Mouse (Mus musculus): ENCODE measurements at regions not wholly inside any gene's neighbourhood (a gene's known extent, or its start where the extent isn't known, plus 50 kb on each side); places are given as distances from the start of the nearest gene placed in this dataset.
"Not testable (repeated sequence)": the region's sequence is repeated elsewhere in the genome, so short reads cannot be mapped to it uniquely, and the experiment has no call there.

GRCm38 (mm10) chr16:19203681-19204080, 110.2 kb downstream of the Olfr164 start:
- intact Hi-C loops (cut with DNase I): no loop called here

GRCm38 (mm10) chr16:19200977-19201376, 112.9 kb downstream of the Olfr164 start:
- DNase-seq (ENCODE audit: extremely low spot score in 1 of 2, low spot score in 2 of 2): no peak
- intact Hi-C loops (cut with DNase I): no loop called here

More at GRCm38 (mm10) chr16:19203681-19204080, 110.2 kb downstream of the Olfr164 start:
- DNase-seq (ENCODE audit: extremely low spot score in 1 of 2, low spot score in 2 of 2): no peak

GRCm38 (mm10) chr16:19199724-19200544, 113.9 kb downstream of the Olfr164 start:
- no peak for DNase-seq (ENCODE audit: extremely low spot score in 1 of 2, low spot score in 2 of 2)
- intact Hi-C loops (cut with DNase I): loop anchor here (5.0 kb wide), 1 partner anchor 138 kb away; no protein-coding TSS in a partner anchor

GRCm38 (mm10) chr16:19198539-19199385, 115.1 kb downstream of the Olfr164 start:
- intact Hi-C loops (cut with DNase I): loop anchor here (5.0 kb wide), 1 partner anchor 136 kb away; no protein-coding TSS in a partner anchor
- no peak for DNase-seq (ENCODE audit: extremely low spot score in 1 of 2, low spot score in 2 of 2)

DNA sequence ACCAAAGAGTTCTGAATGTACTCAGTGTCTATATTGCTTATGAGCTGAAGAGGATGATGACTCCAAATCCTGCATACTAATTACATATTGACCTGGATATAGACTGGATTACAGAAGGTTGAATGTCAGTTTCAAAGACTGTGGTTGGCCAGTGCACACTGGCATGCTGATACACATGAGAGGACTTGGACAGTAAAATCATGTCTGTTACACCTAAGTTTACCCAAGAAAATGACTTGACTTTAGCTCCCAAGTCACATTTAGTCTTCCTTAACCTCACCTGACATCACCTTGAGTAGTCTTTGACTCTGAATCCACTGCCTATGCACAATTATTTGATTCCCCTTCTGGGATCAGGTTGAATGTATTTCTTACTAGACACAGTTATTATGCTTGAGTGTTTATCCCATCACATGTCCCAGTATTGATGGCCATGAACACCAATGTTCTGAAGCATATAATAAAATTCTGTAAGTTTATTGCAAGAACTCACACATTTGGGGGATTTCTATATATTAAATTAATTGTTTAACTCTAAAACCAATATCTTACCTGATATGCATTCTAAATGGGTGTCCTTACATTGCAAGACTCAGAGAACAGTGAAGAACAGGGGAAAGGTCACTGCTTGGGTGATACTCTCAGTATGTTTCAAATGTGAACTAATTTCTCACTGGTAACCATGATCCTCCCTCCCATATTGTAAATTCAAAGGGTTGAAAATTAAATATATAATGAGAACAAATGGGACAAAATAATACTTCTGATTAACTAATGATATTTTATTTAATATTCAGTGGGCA, 116.0 kb downstream of the Olfr164 start:
- intact Hi-C loops (cut with DNase I): loop anchor here (5.0 kb wide), 1 partner anchor 136 kb away; no protein-coding TSS in a partner anchor
- DNase-seq (ENCODE audit: extremely low spot score in 1 of 2, low spot score in 2 of 2): no peak

DNA sequence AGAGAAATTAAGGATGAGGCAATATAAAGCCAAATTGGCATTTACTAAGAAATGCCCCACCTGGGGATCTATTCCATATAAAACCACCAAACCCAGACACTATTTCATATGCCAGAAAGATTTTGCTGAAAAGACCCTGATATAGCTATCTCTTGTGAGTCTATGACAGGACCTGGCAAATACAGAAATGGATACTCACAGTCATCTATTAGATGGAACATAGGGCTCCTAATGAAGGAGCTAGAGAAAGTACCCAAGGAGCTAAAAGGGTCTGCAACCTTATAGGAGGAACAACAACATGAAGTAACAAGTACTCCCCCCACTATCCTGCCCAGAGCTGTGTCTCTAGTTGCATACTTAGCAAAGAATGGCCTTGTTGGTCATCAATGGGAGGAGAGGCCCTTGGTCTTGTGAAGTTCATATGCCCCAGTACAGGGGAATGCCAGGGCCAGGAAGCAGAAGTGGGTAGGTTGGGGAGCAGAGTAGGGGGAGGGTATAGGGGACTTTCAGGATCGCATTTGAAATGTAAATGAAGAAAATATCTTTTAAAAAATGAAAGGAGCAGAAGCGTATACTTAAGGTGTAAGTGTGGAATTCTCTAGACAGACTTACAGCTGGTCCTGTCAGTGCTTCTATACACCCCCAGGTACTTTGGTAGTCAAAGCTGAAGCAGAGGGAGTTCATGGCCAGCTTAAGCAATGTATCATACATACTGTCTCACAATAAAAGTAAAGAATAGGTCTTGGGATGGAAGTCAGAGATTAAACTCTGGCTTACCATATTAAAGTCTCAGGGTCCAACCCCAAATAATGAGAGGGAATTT, 128.2 kb downstream of the Olfr164 start:
- no peak for DNase-seq (ENCODE audit: extremely low spot score in 1 of 2, low spot score in 2 of 2)
- intact Hi-C loops (cut with DNase I): no loop called here

DNA sequence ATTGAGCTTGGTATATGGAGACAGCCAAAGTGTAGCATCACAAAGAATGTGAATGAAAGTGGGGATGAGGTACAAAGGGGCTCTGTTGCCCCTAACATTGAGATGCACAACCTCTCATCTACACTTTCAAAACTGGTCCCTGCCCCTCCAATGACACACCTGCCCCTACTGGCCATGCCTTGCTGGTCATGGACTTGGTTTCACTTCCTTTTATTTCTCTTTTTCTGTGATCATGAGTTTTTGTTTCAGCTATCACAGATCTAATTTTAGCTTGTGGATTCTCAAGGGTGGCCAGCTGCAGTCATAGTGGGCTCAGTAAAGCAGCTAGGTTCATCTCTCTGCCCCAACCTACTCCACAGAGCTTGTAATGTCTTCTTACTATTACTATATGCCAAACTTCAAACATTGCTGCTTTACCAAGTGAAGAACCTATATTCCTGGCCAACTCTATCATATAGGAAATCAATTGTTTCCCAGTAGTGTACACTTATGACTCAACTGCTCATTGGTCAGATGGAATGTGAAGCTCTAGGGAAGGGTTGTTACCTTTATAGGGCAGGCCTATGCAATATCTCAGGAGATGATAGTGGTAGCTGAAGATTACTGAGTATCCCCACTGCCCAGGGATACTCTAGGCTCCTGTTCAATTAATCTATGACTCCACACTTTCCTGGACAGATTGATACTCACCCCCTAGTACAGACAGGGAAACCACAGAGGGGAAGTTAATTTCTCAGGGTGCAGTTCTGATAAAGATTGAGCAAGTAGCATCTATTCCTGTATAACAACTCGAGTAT, 134.5 kb downstream of the Olfr164 start:
- no peak for DNase-seq (ENCODE audit: extremely low spot score in 1 of 2, low spot score in 2 of 2)
- intact Hi-C loops (cut with DNase I): no loop called here

DNA sequence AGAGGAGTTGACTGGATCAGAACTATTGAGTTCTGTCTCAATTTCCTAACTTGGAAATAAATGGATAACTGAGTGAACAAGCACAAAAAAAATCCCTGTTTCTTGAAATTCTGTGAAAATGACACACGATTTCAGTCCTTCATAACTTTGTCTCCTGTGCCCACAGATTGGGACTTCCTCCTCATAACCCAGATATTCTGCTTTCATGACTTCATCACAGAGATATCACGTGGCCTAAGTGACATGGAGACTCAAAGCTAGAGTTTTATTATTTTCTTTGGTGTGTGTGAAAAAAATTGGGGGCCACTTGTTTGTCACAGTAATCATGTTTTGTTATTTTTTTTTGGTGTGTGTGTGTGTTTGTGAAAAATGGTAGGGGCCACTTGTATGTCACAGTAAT, 160.8 kb downstream of the Olfr164 start:
- intact Hi-C loops (cut with DNase I): no loop called here

GRCm38 (mm10) chr16:19152465-19152864, 161.4 kb downstream of the Olfr164 start:
- DNase-seq (ENCODE audit: extremely low spot score in 1 of 2, low spot score in 2 of 2); intact Hi-C loops (cut with DNase I): not testable (repeated sequence)

More for the DNA sequence above, 160.8 kb downstream of the Olfr164 start:
- no peak for DNase-seq (ENCODE audit: extremely low spot score in 1 of 2, low spot score in 2 of 2)

DNA sequence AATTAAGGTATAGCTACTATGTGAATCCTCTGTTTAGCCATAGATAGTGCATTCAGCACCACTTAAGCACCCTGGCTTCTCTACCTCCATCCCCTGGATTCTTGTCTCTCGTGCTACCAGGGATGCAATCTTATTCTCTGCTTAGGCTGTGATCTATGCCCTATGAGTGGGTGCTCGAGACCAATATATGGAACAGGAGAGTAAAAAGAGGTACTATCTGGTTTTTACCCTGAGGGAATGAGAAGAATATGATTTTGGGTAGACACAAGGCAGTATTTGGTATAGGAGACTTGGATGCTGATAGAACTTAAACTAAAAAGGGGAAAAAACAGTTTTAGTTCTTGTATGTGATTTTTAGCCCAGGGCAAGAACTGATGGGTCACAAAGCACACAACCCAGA, 162.8 kb downstream of the Olfr164 start:
- intact Hi-C loops (cut with DNase I): no loop called here
- no peak for DNase-seq (ENCODE audit: extremely low spot score in 1 of 2, low spot score in 2 of 2)

- DNase-seq (ENCODE audit: extremely low spot score in 1 of 2, low spot score in 2 of 2): no peak
- intact Hi-C loops (cut with DNase I): no loop called here
Measured at GRCm38 (mm10) chr16:19150582-19150981, 163.3 kb downstream of the Olfr164 start.

DNA sequence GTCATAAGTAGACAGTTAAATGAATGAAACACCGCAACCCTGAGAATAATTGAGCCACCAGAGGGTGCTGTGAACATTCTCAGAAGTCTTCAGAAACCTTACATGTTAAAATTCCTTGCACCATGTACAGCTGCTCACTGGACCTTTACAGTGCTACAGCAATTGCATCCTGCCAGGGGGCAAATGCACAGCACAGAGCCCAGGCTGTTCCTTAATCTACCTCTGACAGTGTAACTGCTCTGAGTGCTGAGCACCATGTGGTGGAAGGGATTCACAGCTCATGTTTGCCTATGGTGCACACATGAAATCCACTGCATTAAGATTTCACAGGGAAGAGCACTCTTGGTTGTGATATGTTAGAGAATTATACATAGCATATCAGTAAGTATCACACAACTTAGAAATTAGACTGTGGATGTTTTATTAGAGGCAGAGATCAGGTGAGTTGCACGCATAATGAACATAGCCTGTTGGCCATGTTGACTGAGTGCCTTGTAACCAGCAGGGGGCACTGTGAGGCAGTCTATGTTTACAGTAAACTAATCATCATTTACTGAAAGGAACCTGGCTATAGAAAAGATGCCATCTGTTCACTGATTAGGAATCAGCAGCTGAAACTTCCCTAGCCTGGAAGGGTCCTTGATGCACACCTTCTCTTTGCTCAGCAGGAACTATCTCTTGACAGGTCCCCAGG, 167.4 kb downstream of the Olfr164 start:
- intact Hi-C loops (cut with DNase I): no loop called here
- DNase-seq (ENCODE audit: extremely low spot score in 1 of 2, low spot score in 2 of 2): no peak

Measured in left cerebral cortex, postnatal 10 days (tissue).